Mouse (Mus musculus): ENCODE measurements around the gene Txnrd3. TPM values are rescaled to one million over a fixed set of nuclear protein-coding genes. Genes with fewer than 3 reads are reported as not detected.

Gene Txnrd3
- total and polyA plus RNA-seq, 3 experiments, result 6.1 to 8.6 (median 8.0) TPM

- peaks cover 3% of the 10 kb centered on the region for H3K27me3 ChIP-seq (replicated peaks)
- peak overlapping the region; percentile 14 for H3K9ac ChIP-seq (ENCODE audit: insufficient read depth, low read depth)
- dilution Hi-C loops (cut with MboI; ENCODE audit: extremely low pct_ligation_motif_present, extremely low pct_unique_long_range_greater_than_20kb, low sequenced_read_pairs) (no loop called here), in situ Hi-C loops (cut with MboI; ENCODE audit: low pct_ligation_motif_present, low pct_unique_long_range_greater_than_20kb, low sequenced_read_pairs) (no loop called here)
- H3K4me3 ChIP-seq (replicated peaks in 1 of 3; ENCODE audit: low read depth in 2 of 3, low read length in 2 of 3, poor library complexity in 1 of 3), result peak overlapping the region; percentile 24 to 60 (median 58)
- no peaks in the 10 kb centered on the region for H3K9me3 ChIP-seq (replicated peaks; ENCODE audit: low read length)
- peak; percentile 94 for DNase-seq (ENCODE audit: extremely low read depth)
- H3K4me1 ChIP-seq (ENCODE audit: control insufficient read depth in 1 of 2, insufficient read depth in 2 of 2), result peaks cover 0 to 10% of the 10 kb centered on the region in 2 experiments; a peak in 3 of 4 replicates
- TF ChIP-seq RCOR1 (conservative IDR thresholded peaks at IDR 0.05; ENCODE audit: low read depth, low read length) (no peak), USF2 (conservative IDR thresholded peaks at IDR 0.05; ENCODE audit: low read depth, low read length) (no peak), SIN3A (IDR thresholded peaks at IDR 0.05; ENCODE audit: low read length) (peak; percentile 10; the same call in 1 of the 2 replicates), CHD2 (IDR thresholded peaks at IDR 0.05; ENCODE audit: low read length) (0 out of 2 replicates have a peak, but pooled peaks have one; percentile 21), POLR2AphosphoS2 (IDR thresholded peaks at IDR 0.05; ENCODE audit: low read depth, low read length) (no peak), MYC (IDR thresholded peaks at IDR 0.05; ENCODE audit: low read depth, low read length) (no peak; the same call in 1 of the 2 replicates), ZMIZ1 (IDR thresholded peaks at IDR 0.05; ENCODE audit: low read depth, low read length) (no peak; the same call in 1 of the 2 replicates), NELFE (IDR thresholded peaks at IDR 0.05; ENCODE audit: low read depth, low read length) (peak; percentile 46; the same call in 1 of the 2 replicates), KAT2A (IDR thresholded peaks at IDR 0.05; ENCODE audit: insufficient replicate concordance, low read length) (no peak), ZC3H11A (IDR thresholded peaks at IDR 0.05; ENCODE audit: low read depth, low read length) (no peak), MXI1 (IDR thresholded peaks at IDR 0.05; ENCODE audit: low read depth, low read length) (peak; percentile 86), SMC3 (IDR thresholded peaks at IDR 0.05; ENCODE audit: low read depth, low read length) (0 out of 2 replicates have a peak, but pooled peaks have one; percentile 4), RAD21 (IDR thresholded peaks at IDR 0.05; ENCODE audit: low read depth, low read length) (no peak), ZKSCAN1 (IDR thresholded peaks at IDR 0.05; ENCODE audit: borderline replicate concordance, low read depth, low read length) (no peak), ELF1 (IDR thresholded peaks at IDR 0.05; ENCODE audit: low read depth, low read length) (peak; percentile 28; the same call in 1 of the 2 replicates), IRF4 (IDR thresholded peaks at IDR 0.05; ENCODE audit: low read depth, low read length) (0 out of 2 replicates have a peak, but pooled peaks have one; percentile 36), ETS1 (conservative IDR thresholded peaks at IDR 0.05; ENCODE audit: low read depth, low read length) (no peak), BHLHE40 (IDR thresholded peaks at IDR 0.05; ENCODE audit: low read depth, low read length) (peak; percentile 39; the same call in 1 of the 2 replicates), EP300 (IDR thresholded peaks at IDR 0.05; ENCODE audit: low read length) (no peak)
- H3K4me2 ChIP-seq (ENCODE audit: insufficient read depth, low read depth, poor library complexity, severe bottlenecking), result peak overlapping the region; percentile 85
- H3K36me3 ChIP-seq (replicated peaks in 1 of 2; ENCODE audit: control insufficient read depth in 1 of 2, insufficient read depth in 1 of 2, low read length in 1 of 2), result no peaks in the 10 kb centered on the region
- H3K27ac ChIP-seq (ENCODE audit: insufficient read depth, low read depth), result peak overlapping the region; percentile 55
- no peaks in the 10 kb centered on the region for H3K79me2 ChIP-seq (replicated peaks; ENCODE audit: control insufficient read depth, extremely low read depth, insufficient read depth, poor library complexity, severe bottlenecking)
Measured at GRCm38 (mm10) chr6:89644271-89645075, 685 bp downstream of the Txnrd3 start.

All from CH12.LX (cell line).